Mouse (Mus musculus) MN1 (cell line): Measurements from ENCODE around the gene Rpl10l.

Experiments used
- DNase-seq: peaks from one replicate; pipeline ENCODE4 v3.0.0-alpha.2; 2016; ENCODE audit warnings: low spot score

The Rpl10l gene

DNA sequence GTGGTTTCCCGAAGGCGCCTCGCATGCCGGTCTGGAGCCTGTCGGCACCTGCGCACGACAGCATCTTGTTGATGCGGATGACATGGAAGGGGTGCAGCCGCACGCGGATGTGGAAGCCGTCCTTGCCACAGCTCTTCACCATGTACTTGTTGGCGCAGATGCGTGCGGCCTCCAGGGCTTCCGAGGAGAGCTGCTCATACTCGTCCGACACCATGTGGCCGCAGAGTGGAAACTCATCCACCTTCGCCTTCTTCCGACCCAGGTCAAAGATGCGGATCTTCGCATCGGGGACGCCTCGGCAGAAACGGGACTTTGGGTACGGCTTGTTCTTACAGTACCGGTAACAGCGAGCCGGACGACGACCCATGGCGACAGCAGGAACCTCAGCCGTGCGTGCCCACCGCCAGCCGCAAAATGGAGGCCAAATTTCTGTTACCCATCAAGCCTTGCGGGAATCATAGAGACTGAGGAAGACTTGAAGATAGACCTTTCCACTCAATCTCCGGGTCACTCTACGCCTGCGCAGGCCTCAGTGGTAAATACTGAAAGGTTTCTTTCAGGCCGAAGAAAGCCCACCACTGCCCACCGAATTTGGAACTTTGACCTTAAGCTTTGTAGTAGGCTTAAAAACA is at the start of gene Rpl10l:
Gene Rpl10l, minus strand, starts transcription at position 411 of the 632 bp plus-strand sequence.
- no peak for DNase-seq

- no peak for DNase-seq
These were observed 8.3 kb downstream of the Rpl10l start for GRCm38 (mm10) chr12:66275890-66276289.

GRCm38 (mm10) chr12:66245461-66246099 is 38.6 kb downstream of the Rpl10l start:
- no peak for DNase-seq

DNA sequence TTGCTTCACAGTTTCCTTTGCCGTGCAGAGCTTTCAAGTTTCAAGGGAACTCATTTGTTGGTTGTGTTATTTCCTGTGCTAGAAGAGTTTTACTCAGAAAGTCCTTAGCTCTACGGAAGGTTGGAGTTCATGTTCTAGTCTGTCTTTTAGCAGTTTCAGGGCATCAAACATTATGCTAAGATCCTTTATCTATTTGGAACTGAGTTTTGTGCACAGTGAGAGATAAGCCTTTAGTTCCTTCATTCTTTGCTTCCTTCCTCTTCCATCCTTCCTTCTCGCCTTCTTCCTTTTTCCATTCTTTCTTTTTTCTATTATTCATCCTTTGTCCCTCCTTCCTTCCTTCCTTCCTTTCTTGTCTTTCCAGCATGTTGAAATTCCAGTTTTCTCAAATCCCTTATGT is 50.0 kb downstream of the Rpl10l start:
- DNase-seq, result no peak
